Mouse (Mus musculus) layer of hippocampus, adult 11-12 months (tissue): ENCODE results near the gene Gm42715.
"Not testable (repeated sequence)": the region's sequence is repeated elsewhere in the genome, so short reads cannot be mapped to it uniquely, and the experiment has no call there.

Experiments used
- DNase-seq: peaks from one replicate; pipeline ENCODE4 v3.0.0; 2022; ENCODE audit warnings: low spot score

Gm42715 gene

DNA sequence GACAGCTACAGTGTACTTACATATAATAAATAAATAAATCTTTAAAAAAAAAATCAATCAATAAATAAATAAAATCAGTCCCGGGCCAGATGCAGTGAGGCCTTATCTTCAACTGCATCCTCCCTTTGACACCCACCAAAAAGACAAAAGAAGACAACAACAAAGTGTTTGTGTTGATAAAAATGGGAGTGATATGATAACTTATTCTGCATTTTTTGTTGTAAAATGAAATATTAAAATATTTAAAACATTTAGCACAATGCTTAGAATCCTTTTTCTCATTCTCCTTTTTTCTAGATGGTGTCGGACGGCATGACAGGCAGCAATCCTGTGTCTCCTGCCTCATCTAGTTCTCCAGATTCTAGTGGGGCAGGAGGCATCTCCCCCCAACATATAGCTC lies at the start of gene Gm42715:
Gm42715 (plus strand) TSS at position 301 of the 400 bp plus-strand sequence.
- DNase-seq = no peak

- no peak for DNase-seq
These were observed 49.2 kb upstream of the Gm42715 start for GRCm38 (mm10) chr7:127470011-127470715.

DNA sequence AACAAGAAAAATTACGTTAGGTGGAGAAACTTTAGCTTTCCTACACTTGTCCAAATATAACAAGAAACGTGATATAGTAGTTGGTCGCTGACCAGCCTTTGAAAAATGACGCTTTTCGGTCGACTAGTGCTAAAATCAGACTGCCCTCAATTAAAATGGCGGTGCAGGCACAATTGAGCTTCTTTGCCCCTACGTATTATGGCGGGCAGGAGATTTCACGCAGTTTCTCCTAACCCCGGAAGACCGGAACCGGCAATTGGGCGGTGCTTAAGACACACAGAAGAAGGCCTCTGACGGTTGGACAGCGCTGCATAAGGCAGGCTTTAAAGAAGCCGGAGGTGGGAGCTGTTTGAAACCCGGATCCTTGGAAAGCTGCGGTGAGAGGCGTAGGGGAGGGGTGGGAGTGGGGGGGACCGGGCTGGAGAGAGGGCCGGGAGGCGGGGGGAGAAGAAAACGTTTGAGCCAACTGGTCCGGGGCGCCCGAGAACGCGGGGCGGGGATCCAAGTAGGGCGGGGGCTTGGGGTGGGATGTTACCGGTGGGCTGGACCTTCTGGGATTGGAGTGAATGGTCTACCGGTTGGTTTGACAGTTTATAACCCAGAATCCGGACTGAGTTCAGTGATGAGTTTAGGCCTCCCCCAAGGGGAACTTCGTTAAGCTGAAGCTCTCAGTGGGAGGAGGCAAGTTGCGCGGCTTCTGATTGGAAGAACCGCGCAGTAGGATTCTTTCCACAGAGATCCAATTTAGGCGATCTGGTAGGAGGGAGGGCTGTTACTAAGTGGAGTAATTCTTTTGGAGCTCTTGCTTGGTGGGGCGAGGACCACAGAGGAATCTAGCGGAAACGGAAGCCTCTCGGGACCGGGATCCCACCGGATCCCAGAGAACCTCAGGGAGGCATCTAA lies 48.4 kb upstream of the Gm42715 start:
- peak; percentile 96 for DNase-seq

GRCm38 (mm10) chr7:127471646-127472010 lies 47.8 kb upstream of the Gm42715 start:
- no peak for DNase-seq

DNA sequence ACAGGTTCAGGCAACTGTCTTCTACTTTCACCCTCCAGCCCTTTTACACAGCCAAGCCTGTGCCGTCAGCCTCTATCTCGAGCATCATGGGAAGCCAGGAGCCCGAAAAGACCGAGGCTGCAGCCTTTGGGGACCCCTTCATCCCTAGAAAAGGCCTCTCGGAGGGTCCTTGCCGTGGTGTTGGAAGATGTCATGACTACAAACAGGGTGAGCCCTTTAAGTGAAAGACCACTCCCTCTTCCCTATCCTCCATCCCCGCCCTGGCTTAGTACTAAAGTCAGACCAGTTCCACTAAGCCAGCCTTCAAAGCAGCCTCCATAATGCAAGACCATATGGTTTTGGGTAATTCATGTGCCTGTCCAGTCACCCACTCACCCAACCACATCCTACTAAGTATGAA lies 47.3 kb upstream of the Gm42715 start:
- no peak for DNase-seq

DNA sequence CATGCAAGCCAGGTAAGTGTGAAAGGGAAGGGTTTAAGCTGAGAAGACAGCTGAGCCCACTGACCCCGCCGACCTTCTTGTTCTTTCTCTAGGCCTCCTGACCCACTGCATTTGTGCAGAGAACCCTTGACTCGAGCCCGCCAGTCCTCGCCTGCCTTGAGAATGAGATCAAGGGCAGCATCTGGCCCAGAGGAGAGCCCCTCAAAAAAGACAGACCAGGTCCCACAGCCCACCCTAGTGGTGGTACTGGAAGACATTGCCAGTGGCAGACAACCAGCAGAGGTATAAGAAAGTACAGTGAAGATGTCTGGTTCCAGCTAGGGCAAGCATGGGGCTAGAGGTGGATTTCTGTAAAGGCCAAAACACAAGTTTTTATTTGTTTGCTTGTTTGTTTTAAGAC lies 45.7 kb upstream of the Gm42715 start:
- DNase-seq = no peak

- DNase-seq = no peak
These were observed 44.9 kb upstream of the Gm42715 start for GRCm38 (mm10) chr7:127474378-127475070.

DNA sequence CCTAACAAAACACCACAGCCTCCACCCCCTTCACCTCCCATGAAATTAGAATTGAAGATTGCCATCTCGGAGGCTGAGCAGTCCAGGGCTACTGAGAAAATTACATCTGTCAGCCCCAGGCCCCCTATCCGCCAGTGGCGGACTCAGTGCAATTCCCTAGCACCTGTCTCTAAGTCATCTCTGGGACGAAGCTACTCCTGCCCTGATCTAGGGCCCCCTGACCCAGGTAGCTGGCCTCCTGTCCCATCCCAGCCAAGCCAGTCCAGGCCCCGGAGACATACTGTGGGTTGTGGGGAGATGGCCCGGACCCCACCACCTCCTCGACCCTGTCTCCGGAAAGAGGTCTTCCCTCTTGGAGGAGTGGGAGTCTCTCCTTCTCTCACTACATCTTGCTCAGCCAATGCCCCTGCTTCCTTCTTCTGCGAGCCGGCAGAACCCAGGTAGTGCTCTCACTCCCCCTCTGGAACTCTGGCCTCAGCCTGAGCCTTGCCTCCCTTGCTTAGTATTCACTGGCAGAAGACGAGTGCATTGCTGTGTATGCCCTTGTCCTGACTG lies 44.1 kb upstream of the Gm42715 start:
- DNase-seq = no peak

GRCm38 (mm10) chr7:127476336-127476735 lies 43.0 kb upstream of the Gm42715 start:
- no peak for DNase-seq

- no peak for DNase-seq
These were observed 42.5 kb upstream of the Gm42715 start for GRCm38 (mm10) chr7:127476855-127477254.

GRCm38 (mm10) chr7:127477687-127478634 lies 41.4 kb upstream of the Gm42715 start:
- DNase-seq = peak; percentile 100

DNA sequence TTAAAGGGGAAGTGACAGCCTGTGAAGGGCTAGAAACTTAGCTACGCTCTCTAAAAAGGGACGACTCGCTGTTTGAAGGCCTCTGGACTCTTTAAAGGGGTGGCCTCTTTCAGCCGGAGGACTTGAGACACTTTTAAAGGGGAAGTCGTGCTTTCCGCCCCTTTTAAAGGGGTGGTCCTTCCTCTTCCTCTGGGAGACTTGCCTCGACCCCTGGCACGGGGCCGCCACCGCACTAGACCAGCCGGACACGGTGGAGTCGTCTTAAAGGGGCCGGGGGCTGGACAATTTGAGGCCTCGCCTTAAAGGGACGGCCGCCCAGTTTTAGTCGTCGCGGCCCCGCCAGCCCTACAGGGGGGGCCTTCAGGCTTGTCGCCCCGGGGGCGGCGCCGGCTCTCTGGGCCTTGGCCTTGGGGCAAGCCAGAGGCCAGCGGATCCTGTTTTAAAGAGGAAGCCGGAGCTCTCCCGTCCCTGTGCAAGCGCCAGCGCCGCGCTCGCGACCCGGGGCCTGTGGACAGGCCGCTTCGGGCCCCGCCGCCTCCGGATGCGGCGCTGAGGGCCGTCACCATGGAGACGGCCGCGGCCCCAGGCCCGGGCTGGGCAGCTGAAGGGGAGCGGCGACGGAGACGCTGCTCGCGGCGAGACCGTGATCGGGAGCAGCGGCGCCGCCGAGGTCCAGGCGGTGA lies 40.6 kb upstream of the Gm42715 start, which contains the start of gene Fbrs:
Fbrs (plus strand) TSS at position 565 of the 683 bp plus-strand sequence.
- DNase-seq = peak; percentile 96

GRCm38 (mm10) chr7:127479318-127480225 lies 39.8 kb upstream of the Gm42715 start:
- no peak for DNase-seq

GRCm38 (mm10) chr7:127480321-127480720 lies 39.1 kb upstream of the Gm42715 start:
- no peak for DNase-seq

DNA sequence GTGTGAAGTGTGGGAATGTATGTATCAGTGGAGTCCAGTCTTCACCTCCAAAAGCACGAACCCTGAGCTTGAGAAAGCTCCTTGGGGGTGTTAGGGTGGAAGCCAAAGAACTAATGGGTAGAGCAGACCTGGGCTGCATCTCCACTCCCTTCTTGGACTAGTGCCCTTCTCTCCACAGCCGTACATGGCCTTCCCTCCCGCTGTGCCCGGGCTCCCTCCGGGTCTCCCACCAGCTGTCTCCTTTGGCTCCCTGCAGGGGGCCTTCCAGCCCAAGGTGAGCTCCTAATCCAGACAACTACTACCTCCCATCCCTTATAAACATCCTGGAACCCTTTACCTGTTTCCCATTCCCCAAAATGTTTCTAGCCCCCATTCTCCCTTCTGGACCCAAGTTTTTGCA lies 34.0 kb upstream of the Gm42715 start:
- DNase-seq = no peak

DNA sequence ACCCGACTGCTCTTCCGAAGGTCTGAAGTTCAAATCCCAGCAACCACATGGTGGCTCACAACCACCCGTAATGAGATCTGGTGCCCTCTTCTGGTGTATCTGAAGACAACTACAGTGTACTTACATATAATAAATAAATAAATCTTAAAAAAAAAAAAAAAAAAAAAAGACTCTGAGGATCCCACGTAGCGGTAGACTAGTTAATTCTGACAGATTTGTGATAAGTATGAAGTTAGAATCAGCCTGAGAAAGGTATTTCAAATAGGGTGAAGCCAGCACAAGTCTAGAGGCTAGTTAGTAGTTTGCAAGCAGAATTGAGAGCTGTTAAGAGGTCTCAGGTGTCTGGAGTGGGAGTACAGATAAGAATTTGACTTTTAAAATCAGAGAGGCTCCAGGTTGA lies 31.0 kb upstream of the Gm42715 start:
- not testable (repeated sequence) for DNase-seq

DNA sequence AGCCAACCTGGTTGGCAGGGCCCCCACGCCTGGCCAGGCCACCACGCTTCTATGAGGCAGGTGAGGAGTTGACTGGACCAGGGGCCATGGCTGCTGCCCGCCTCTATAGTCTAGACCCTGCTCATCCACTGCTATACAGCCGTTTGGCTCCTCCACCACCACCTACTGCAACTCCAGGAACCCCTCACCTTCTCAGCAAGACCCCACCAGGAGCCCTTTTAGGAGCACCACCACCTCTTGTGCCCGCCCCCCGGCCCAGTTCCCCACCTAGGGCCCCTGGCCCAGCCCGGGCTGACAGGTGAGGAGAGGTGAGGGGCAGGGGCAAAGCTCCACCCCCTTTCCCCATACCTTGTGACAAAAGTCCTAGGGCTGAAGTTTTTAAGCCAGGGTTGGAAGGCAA lies 29.4 kb upstream of the Gm42715 start:
- DNase-seq = no peak

- no peak for DNase-seq
These were observed 27.5 kb upstream of the Gm42715 start for GRCm38 (mm10) chr7:127491846-127492245.

DNA sequence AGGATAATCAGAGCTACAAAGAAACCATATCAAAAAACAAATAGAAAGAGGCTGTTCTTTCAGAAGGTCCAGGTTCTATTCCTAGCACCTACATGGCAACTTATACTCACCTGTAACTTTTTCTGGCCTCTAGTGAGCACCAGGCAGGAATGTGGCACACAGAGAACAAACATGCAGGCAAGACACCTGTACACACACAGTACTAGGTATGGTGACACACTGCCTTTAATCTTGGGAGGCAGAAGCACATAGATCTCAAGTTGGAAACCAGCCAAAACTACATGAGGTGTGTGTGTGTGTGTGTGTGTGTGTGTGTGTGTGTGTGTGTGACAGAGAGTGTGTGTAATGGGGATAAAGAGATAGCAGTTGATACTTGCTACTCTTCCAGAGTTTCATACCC lies 24.7 kb upstream of the Gm42715 start:
- no peak for DNase-seq
